Mouse (Mus musculus): Measurements from ENCODE around the gene Thbs4.

- TF ChIP-seq POLR2A (IDR thresholded peaks at IDR 0.05; ENCODE audit: borderline replicate concordance, insufficient read depth, low read length) = no peak
- no peak for TF ChIP-seq CTCF (IDR thresholded peaks at IDR 0.05; ENCODE audit: borderline replicate concordance, insufficient read depth, low read depth, low read length)
These were observed 73.6 kb downstream of the Thbs4 start for GRCm38 (mm10) chr13:92721006-92721405.
